Mouse (Mus musculus) stomach, postnatal 0 days (tissue): ENCODE results near the gene Uevld. TPM values are rescaled to one million over a fixed set of nuclear protein-coding genes. Genes with fewer than 3 reads are reported as not detected.

Experiments used
- ATAC-seq: fragments of 200-750 bp; cut with Nextera tagmentation; 2 replicates; pipeline ENCODE4 v1.8.0; 2017; ENCODE audit not compliant: low FRiP score, low TSS enrichment
- DNase-seq: peaks from one replicate; pipeline ENCODE4 v3.0.0-alpha.2; 2016; ENCODE audit warnings: low spot score
- H3K27ac ChIP-seq: fragments of 300-500 bp; sonication (generic); replicated peaks from 2 replicates; pipeline ENCODE4 v1.5.1; 2014; ENCODE audit warnings: mild to moderate bottlenecking, control low read depth
- H3K27me3 ChIP-seq: fragments of 300-500 bp; sonication (generic); 2 replicates; pipeline ENCODE4 v1.6.1; 2014; ENCODE audit warnings: low read length; ENCODE audit not compliant: control insufficient read depth, insufficient read depth
- H3K36me3 ChIP-seq: fragments of 300-500 bp; sonication (generic); 2 replicates; pipeline ENCODE4 v1.6.1; 2014; ENCODE audit warnings: low read length, mixed read lengths; ENCODE audit not compliant: control insufficient read depth, insufficient read depth
- H3K4me1 ChIP-seq: fragments of 300-500 bp; sonication (generic); replicated peaks from 2 replicates; pipeline ENCODE4 v1.6.1; 2014; ENCODE audit warnings: antibody characterized with exemption; ENCODE audit not compliant: control insufficient read depth, insufficient read depth
- H3K4me2 ChIP-seq: fragments of 300-500 bp; sonication (generic); replicated peaks from 2 replicates; pipeline ENCODE4 v1.6.1; 2014; ENCODE audit warnings: low read depth, mild to moderate bottlenecking, control low read depth, moderate library complexity
- H3K4me3 ChIP-seq: fragments of 300-500 bp; sonication (generic); 2 replicates; pipeline ENCODE4 v1.5.1; 2014; ENCODE audit warnings: low read depth, low read length, control low read depth
- H3K9ac ChIP-seq: fragments of 300-500 bp; sonication (generic); 2 replicates; pipeline ENCODE4 v1.6.1; 2014; ENCODE audit warnings: mild to moderate bottlenecking, low read length, control low read depth, mixed read lengths
- H3K9me3 ChIP-seq: fragments of 300-500 bp; sonication (generic); 2 replicates; pipeline ENCODE4 v1.6.1; 2016; ENCODE audit warnings: low read length; ENCODE audit not compliant: control insufficient read depth
- CTCF ChIP-seq: IDR thresholded peaks from 2 replicates; pipeline ENCODE4 v1.5.1; 2016; ENCODE audit warnings: antibody characterized with exemption, low read depth, mild to moderate bottlenecking, moderate library complexity
- EP300 ChIP-seq: optimal IDR thresholded peaks from 2 replicates; pipeline ENCODE3; 2016; ENCODE audit warnings: antibody characterized with exemption
- WGBS: fragments of 180-500 bp; shearing (Covaris S2); extraction: QIAGEN DNeasy Blood & Tissue Kit; methylation state at CpG from one replicate; pipeline ENCODE4 v1.1.7; 2014; 5-methylcytosine and 5-hydroxymethylcytosine counted together
- polyA plus RNA-seq: library from polyadenylated mRNA; unstranded; fragments of >200 nt; fragmentation: Nextera tagmentation; extraction: Ambion mirVana; gene quantifications from 2 replicates; pipeline ENCODE4 v1.2.1, GENCODE M21; 2015

Gene Uevld
- polyA plus RNA-seq, 1 experiment from 2014 or later: 6.5 TPM

- H3K27ac ChIP-seq: no peak overlapping the region
- H3K27me3 ChIP-seq: no peaks in the 10 kb centered on the region
- no peak overlapping the region for H3K4me3 ChIP-seq
- no peak overlapping the region for H3K4me2 ChIP-seq
- peaks cover 7% of the 10 kb centered on the region for H3K36me3 ChIP-seq
- no peaks in the 10 kb centered on the region for H3K9me3 ChIP-seq
- H3K4me1 ChIP-seq: peaks cover 3% of the 10 kb centered on the region; the same call in 1 of the 2 replicates
- ATAC-seq: no peak
- TF ChIP-seq EP300: no peak
- no peak for TF ChIP-seq CTCF
- 14% methylated on average over 5 of the region's 5 CpGs for WGBS
- no peak for DNase-seq
- H3K9ac ChIP-seq: no peak overlapping the region
These were observed 43.0 kb upstream of the Uevld start for GRCm38 (mm10) chr7:47001125-47001899.

- Histone ChIP-seq H3K4me1 (peaks cover 3% of the 10 kb centered on the region; the same call in 1 of the 2 replicates), H3K9me3 (no peaks in the 10 kb centered on the region), H3K9ac (no peak overlapping the region), H3K36me3 (peaks cover 7% of the 10 kb centered on the region), H3K4me3 (no peak overlapping the region), H3K27ac (peak overlapping the region; percentile 19; the same call in 1 of the 2 replicates), H3K4me2 (no peak overlapping the region; the same call in 1 of the 2 replicates), H3K27me3 (no peaks in the 10 kb centered on the region)
- 11% methylated on average over 3 of the region's 3 CpGs for WGBS
- ATAC-seq (no peak; the same call in 1 of the 2 replicates), DNase-seq (no peak)
- TF ChIP-seq EP300 (no peak), CTCF (no peak; the same call in 1 of the 2 replicates)
These were observed 42.3 kb upstream of the Uevld start for GRCm38 (mm10) chr7:47000644-47000983.

- no peak for DNase-seq
- Histone ChIP-seq H3K27ac (peak overlapping the region; percentile 19), H3K4me1 (peaks cover 3% of the 10 kb centered on the region; the same call in 1 of the 2 replicates), H3K4me3 (no peak overlapping the region), H3K9me3 (no peaks in the 10 kb centered on the region), H3K9ac (no peak overlapping the region), H3K4me2 (no peak overlapping the region; the same call in 1 of the 2 replicates), H3K36me3 (peaks cover 7% of the 10 kb centered on the region), H3K27me3 (no peaks in the 10 kb centered on the region)
- TF ChIP-seq EP300: no peak
- no peak for TF ChIP-seq CTCF
- WGBS: 54% methylated on average over 8 of the region's 8 CpGs
- ATAC-seq: 0 out of 2 replicates have a peak, but pooled peaks have one; percentile 70
These were observed 41.8 kb upstream of the Uevld start for GRCm38 (mm10) chr7:46999983-47000643.

GRCm38 (mm10) chr7:46998942-46999341, 40.6 kb upstream of the Uevld start:
- H3K9ac ChIP-seq: no peak overlapping the region
- H3K4me1 ChIP-seq: peaks cover 3% of the 10 kb centered on the region; the same call in 1 of the 2 replicates
- no peaks in the 10 kb centered on the region for H3K27me3 ChIP-seq
- H3K27ac ChIP-seq: no peak overlapping the region
- no peak for TF ChIP-seq EP300
- TF ChIP-seq CTCF: no peak
- no peak for DNase-seq
- 92% methylated on average over 2 of the region's 2 CpGs for WGBS
- no peak for ATAC-seq
- H3K9me3 ChIP-seq: no peaks in the 10 kb centered on the region
- no peak overlapping the region for H3K4me2 ChIP-seq
- H3K36me3 ChIP-seq: peaks cover 16% of the 10 kb centered on the region
- no peak overlapping the region for H3K4me3 ChIP-seq

GRCm38 (mm10) chr7:46997644-46998395, 39.5 kb upstream of the Uevld start:
- no peaks in the 10 kb centered on the region for H3K27me3 ChIP-seq
- H3K27ac ChIP-seq: no peak overlapping the region
- H3K9me3 ChIP-seq: no peaks in the 10 kb centered on the region
- peak; percentile 35; the same call in 1 of the 2 replicates for ATAC-seq
- H3K9ac ChIP-seq: no peak overlapping the region
- peaks cover 21% of the 10 kb centered on the region for H3K36me3 ChIP-seq
- peaks cover 3% of the 10 kb centered on the region; the same call in 1 of the 2 replicates for H3K4me1 ChIP-seq
- 76% methylated on average over 21 of the region's 21 CpGs for WGBS
- no peak overlapping the region for H3K4me3 ChIP-seq
- H3K4me2 ChIP-seq: no peak overlapping the region
- TF ChIP-seq CTCF: no peak
- no peak for TF ChIP-seq EP300
- DNase-seq: no peak
